Mouse (Mus musculus) testis, adult 2 months (tissue): ENCODE results near the gene Adra1b.

ENCODE experiments used
- CTCF ChIP-seq: fragments of 200-500 bp; IDR thresholded peaks from 2 replicates; pipeline ENCODE4 v1.5.1; 2012; ENCODE audit warnings: low read depth, mild to moderate bottlenecking, inconsistent platforms, low read length, moderate library complexity; ENCODE audit not compliant: control insufficient read depth, insufficient read depth, insufficient replicate concordance
- POLR2A ChIP-seq: fragments of 200-500 bp; IDR thresholded peaks from 2 replicates; pipeline ENCODE4 v1.6.1; 2012; ENCODE audit warnings: low read depth, mild to moderate bottlenecking, inconsistent platforms, low read length, moderate library complexity; ENCODE audit not compliant: control insufficient read depth

DNA sequence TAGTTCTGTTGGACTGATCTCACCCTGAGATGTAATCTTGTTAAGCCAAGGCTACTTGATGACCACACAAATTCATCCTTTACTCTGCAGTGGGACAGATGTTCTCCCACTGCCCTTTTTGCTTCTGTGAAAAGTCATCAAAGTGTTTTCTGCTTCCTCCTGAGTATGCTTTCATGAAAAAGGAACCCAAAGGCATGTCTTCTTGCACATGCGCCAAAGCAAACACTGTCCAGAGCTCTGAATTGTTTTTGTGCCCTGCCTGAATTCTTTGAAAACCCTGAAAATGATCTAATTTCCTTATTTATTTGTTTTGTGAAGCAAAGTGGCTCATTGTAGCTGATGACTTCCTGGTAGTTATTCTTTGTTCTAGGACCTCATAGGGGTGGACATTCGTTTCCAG lies 20.7 kb upstream of the Adra1b start:
- TF ChIP-seq CTCF (no peak), POLR2A (no peak)
